Mouse (Mus musculus) megakaryocyte, embryonic 14.5 days (primary cell): Measurements from ENCODE around the gene Anapc15-ps. TPM values are rescaled to one million over a fixed set of nuclear protein-coding genes. Genes with fewer than 3 reads are reported as not detected.

ENCODE experiments used
- H3K27me3 ChIP-seq: replicated peaks from 2 replicates; pipeline ENCODE3; 2012; ENCODE audit warnings: inconsistent platforms
- H3K36me3 ChIP-seq: replicated peaks from 2 replicates; pipeline ENCODE3; 2012; ENCODE audit warnings: low read length, inconsistent platforms, mixed read lengths
- H3K4me1 ChIP-seq: 2 replicates; pipeline ENCODE4 v1.6.1; 2012; ENCODE audit warnings: inconsistent platforms
- H3K4me3 ChIP-seq: replicated peaks from 2 replicates; pipeline ENCODE3; 2012; ENCODE audit warnings: moderate library complexity, mild to moderate bottlenecking, inconsistent platforms
- H3K9me3 ChIP-seq: 2 replicates; pipeline ENCODE4 v1.6.1; 2012; ENCODE audit warnings: inconsistent platforms
- FLI1 ChIP-seq: IDR thresholded peaks from 2 replicates; pipeline ENCODE4 v1.6.1; 2012; ENCODE audit warnings: low read length, inconsistent platforms, mixed read lengths
- GATA1 ChIP-seq: IDR thresholded peaks from 3 replicates; pipeline ENCODE4 v1.6.1; 2012; ENCODE audit warnings: mixed read lengths, low read length, inconsistent platforms, borderline replicate concordance
- polyA plus RNA-seq: library from polyadenylated mRNA; stranded (reverse); fragments of >175 nt; gene quantifications from 2 replicates; pipeline ENCODE4 v1.2.3, GENCODE M21; 2012; ENCODE audit warnings: low replicate concordance; ENCODE audit not compliant: insufficient read depth

The Anapc15-ps gene
- polyA plus RNA-seq, result not detected in 2 replicates

GRCm38 (mm10) chr10:95673351-95673750 lies at the start of gene Anapc15-ps:
Gene Anapc15-ps, minus strand, starts transcription at chr10:95673451.
- H3K9me3 ChIP-seq, result peaks cover 13% of the 10 kb centered on the region
- H3K27me3 ChIP-seq, result peaks cover 7% of the 10 kb centered on the region
- TF ChIP-seq GATA1, result no peak
- no peak within 1 kb of the TSS for H3K4me3 ChIP-seq
- no peaks in the 10 kb centered on the region for H3K36me3 ChIP-seq
- H3K4me1 ChIP-seq, result peaks cover 27% of the 10 kb centered on the region

DNA sequence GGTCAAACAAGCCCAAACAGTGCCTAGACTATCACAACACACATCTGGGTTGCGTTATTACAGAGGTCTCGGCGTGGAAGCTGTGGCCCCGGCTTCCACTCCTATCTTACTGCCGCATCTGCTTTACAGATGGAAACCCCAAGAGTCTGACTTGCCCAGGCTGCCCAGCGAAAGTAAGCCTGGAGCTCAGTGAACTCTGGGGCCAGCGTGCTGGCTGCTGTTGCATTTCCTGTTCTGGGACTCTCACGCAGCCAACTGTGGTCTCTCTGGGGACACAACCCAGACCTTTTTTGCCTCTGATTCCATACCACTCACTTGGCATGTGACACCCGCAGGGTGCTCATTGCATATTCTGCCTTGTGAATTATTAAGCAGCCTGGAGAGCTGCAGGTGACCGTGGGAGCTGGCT lies 49.0 kb upstream of the Anapc15-ps start:
- Histone ChIP-seq H3K27me3 (no peaks in the 10 kb centered on the region), H3K36me3 (no peaks in the 10 kb centered on the region), H3K9me3 (no peaks in the 10 kb centered on the region), H3K4me1 (peaks cover 14% of the 10 kb centered on the region), H3K4me3 (peak overlapping the region; percentile 5)
- TF ChIP-seq GATA1 (no peak), FLI1 (no peak)

DNA sequence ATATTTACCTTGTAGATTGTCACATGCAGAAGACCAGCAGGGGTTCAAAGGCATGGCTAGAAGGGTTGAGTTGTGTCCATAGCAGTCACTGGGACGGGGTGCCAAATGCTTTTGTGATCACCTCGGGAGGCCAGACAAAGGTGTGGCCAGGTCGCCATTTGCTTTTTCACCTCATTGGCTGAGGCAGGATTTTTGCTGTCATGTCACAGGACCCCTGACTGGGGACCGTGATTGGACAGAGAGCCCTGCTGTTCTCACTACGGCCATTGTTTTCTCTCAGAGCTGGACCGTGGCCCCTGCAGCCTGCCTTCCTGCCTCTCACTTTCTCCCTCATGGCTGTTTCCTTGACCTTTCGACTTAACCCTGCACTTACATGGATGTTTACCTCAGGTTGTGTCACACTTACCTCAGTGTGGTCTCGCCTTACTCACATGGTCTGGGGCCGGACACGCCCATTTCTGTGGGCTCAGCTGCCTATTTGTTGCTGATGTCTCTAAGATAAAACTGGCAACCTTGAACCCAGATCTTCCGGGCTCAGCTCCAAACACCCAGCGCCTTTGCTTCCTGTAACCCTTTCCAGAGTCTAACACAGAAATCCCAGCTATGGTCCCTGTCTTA lies 47.0 kb upstream of the Anapc15-ps start:
- H3K4me1 ChIP-seq, result peaks cover 14% of the 10 kb centered on the region
- 0 out of 2 replicates have a peak, but pooled peaks cover 3% of the 10 kb centered on the region for H3K9me3 ChIP-seq
- no peaks in the 10 kb centered on the region for H3K36me3 ChIP-seq
- H3K4me3 ChIP-seq, result no peak overlapping the region
- peaks cover 6% of the 10 kb centered on the region for H3K27me3 ChIP-seq
- TF ChIP-seq GATA1 (no peak), FLI1 (no peak)

DNA sequence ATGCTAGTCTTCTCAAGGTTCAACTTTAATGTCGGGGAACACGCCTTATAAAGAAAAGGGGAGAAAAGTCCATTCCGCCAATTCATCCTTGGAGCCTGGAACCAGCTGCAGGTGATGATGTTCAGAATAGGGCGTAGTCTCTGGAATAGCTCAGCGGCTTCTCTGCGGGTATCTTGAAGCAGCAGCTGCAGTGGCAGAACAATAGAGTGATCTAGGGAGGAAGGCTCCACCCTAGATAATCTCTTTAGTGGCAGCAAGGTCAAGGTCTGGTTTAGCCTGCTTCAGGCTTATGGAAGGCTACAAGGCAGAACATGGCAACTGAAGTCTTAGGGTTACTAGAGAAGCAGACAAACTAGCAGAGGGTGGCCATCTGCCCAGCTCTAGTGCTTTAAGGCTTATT lies 46.2 kb upstream of the Anapc15-ps start:
- no peak for TF ChIP-seq FLI1
- Histone ChIP-seq H3K27me3 (peaks cover 6% of the 10 kb centered on the region), H3K4me1 (peaks cover 14% of the 10 kb centered on the region), H3K36me3 (no peaks in the 10 kb centered on the region), H3K9me3 (0 out of 2 replicates have a peak, but pooled peaks cover 3% of the 10 kb centered on the region), H3K4me3 (no peak overlapping the region)

DNA sequence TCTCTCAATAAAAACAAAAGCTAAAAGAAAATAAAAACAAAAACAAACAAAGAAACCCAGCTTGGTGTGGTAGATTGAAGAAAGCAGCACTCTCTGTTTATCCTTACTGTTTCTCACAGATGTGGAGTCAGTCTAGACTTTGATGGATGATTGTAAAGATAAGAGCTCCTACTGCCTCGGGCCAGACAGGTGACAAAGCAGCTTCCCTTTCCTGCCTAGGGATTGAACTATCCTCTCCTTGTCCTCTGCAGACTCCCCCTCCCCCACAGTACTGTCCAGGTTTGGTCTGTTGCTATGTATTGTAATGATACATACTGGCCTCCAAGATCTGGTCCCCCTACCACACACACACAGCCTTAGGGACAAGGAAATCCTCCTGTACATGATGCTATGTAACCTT lies 45.5 kb upstream of the Anapc15-ps start:
- Histone ChIP-seq H3K36me3 (no peaks in the 10 kb centered on the region), H3K9me3 (0 out of 2 replicates have a peak, but pooled peaks cover 3% of the 10 kb centered on the region), H3K4me1 (peaks cover 14% of the 10 kb centered on the region), H3K27me3 (peaks cover 6% of the 10 kb centered on the region), H3K4me3 (no peak overlapping the region)
- TF ChIP-seq GATA1 (no peak), FLI1 (no peak)

- TF ChIP-seq GATA1, result no peak
- Histone ChIP-seq H3K9me3 (0 out of 2 replicates have a peak, but pooled peaks cover 3% of the 10 kb centered on the region), H3K36me3 (no peaks in the 10 kb centered on the region), H3K4me1 (peaks cover 12% of the 10 kb centered on the region), H3K27me3 (peaks cover 6% of the 10 kb centered on the region), H3K4me3 (no peak overlapping the region)
Observed at GRCm38 (mm10) chr10:95717106-95717680, 43.9 kb upstream of the Anapc15-ps start.

- H3K9me3 ChIP-seq, result 0 out of 2 replicates have a peak, but pooled peaks cover 3% of the 10 kb centered on the region
- peaks cover 20% of the 10 kb centered on the region for H3K4me1 ChIP-seq
- no peaks in the 10 kb centered on the region for H3K36me3 ChIP-seq
- peaks cover 6% of the 10 kb centered on the region for H3K27me3 ChIP-seq
- TF ChIP-seq GATA1 (no peak), FLI1 (no peak)
- no peak overlapping the region for H3K4me3 ChIP-seq
Observed at GRCm38 (mm10) chr10:95715687-95716086, 42.4 kb upstream of the Anapc15-ps start.

DNA sequence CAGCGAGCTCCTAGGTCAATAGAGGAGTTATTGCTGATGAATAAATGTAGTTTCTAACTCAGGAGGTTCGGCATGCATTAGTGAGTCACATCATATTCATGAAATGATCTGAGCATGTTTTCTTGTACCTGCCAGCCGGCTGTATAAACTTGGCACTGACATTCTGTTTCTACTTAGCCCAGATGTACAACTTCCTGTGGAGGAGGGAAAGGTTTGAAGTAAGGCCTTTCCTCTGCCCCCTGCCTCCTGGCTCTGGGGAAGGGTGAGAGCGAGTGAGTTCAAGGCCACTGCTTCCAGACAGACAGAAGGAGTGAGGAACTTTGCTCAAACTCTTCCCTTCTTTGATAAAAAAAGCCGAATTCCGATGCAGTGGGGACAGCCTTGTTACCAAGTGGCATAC lies 39.0 kb upstream of the Anapc15-ps start:
- TF ChIP-seq GATA1 (no peak), FLI1 (no peak)
- 0 out of 2 replicates have a peak, but pooled peaks cover 3% of the 10 kb centered on the region for H3K9me3 ChIP-seq
- H3K4me3 ChIP-seq, result no peak overlapping the region
- peaks cover 49% of the 10 kb centered on the region for H3K4me1 ChIP-seq
- peaks cover 6% of the 10 kb centered on the region for H3K27me3 ChIP-seq
- H3K36me3 ChIP-seq, result no peaks in the 10 kb centered on the region

DNA sequence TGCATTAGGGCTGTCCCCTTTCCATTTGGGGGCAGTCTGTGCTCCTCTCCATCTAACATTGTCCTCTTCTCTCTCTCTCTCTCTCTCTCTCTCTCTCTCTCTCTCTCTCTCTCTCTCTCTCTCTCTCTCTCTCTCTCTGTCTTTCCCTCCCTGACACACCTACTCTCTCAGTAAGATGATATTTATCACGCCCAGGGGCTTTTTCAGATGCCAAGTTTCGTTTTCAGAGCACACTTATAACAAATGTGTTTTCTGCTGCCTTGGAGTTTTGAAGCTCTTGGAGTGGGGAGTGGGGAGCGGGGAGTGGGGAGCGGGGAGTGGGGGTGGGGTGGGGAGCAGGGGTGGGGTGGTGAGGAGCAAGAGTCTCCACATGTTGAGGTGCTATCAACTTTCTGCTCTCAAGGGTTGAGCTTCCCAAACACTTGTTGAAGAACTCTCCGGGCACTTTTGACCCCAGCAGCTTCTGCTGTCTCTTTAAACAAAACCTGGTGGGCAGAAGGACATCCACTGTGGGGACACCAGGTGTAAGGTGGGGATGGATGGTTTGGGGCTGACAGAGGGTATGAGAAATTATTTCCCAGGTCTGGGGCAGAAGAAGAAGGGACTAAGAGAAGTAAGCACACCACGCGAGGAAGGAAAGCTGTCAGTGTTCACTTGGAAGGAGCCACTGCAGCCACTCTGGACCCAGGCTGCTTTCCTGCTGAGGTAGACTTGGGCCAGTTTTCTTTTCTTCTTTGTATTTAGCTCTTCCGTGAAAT lies 36.8 kb upstream of the Anapc15-ps start:
- no peaks in the 10 kb centered on the region for H3K9me3 ChIP-seq
- H3K4me3 ChIP-seq, result no peak overlapping the region
- peaks cover 62% of the 10 kb centered on the region for H3K4me1 ChIP-seq
- no peaks in the 10 kb centered on the region for H3K27me3 ChIP-seq
- no peaks in the 10 kb centered on the region for H3K36me3 ChIP-seq
- no peak for TF ChIP-seq GATA1
- TF ChIP-seq FLI1, result no peak
